Mouse (Mus musculus): ENCODE measurements at regions not wholly inside any gene's neighbourhood (a gene's known extent, or its start where the extent isn't known, plus 50 kb on each side); places are given as distances from the start of the nearest gene placed in this dataset.

GRCm38 (mm10) chr9:47473776-47474365 is 56.1 kb upstream of the Cadm1 start:
- no peaks in the 10 kb centered on the region for H3K27me3 ChIP-seq (replicated peaks)
- H3K9me3 ChIP-seq (replicated peaks): no peaks in the 10 kb centered on the region
- no peak overlapping the region for H3K4me2 ChIP-seq
- no peaks in the 10 kb centered on the region for H3K36me3 ChIP-seq
- ATAC-seq (ENCODE audit: low FRiP score): no peak
- no peak overlapping the region for H3K4me3 ChIP-seq (replicated peaks)
- no peak overlapping the region for H3K27ac ChIP-seq (replicated peaks)
- H3K9ac ChIP-seq (replicated peaks): no peak overlapping the region
- H3K4me1 ChIP-seq: no peaks in the 10 kb centered on the region
- 92% methylated on average over 5 of the region's 5 CpGs for WGBS

GRCm38 (mm10) chr9:47474776-47475175 is 55.2 kb upstream of the Cadm1 start:
- 32% methylated on average over 5 of the region's 5 CpGs for WGBS
- no peaks in the 10 kb centered on the region for H3K4me1 ChIP-seq
- ATAC-seq (ENCODE audit: low FRiP score): no peak
- no peaks in the 10 kb centered on the region for H3K9me3 ChIP-seq (replicated peaks)
- H3K36me3 ChIP-seq: no peaks in the 10 kb centered on the region
- H3K4me2 ChIP-seq: no peak overlapping the region
- H3K27me3 ChIP-seq (replicated peaks): no peaks in the 10 kb centered on the region
- H3K9ac ChIP-seq (replicated peaks): no peak overlapping the region
- H3K4me3 ChIP-seq (replicated peaks): no peak overlapping the region
- no peak overlapping the region for H3K27ac ChIP-seq (replicated peaks)

GRCm38 (mm10) chr9:47477889-47478288 is 52.1 kb upstream of the Cadm1 start:
- no peak overlapping the region for H3K9ac ChIP-seq (replicated peaks)
- H3K36me3 ChIP-seq: no peaks in the 10 kb centered on the region
- no peak for ATAC-seq (ENCODE audit: low FRiP score)
- no peaks in the 10 kb centered on the region for H3K9me3 ChIP-seq (replicated peaks)
- no peaks in the 10 kb centered on the region for H3K4me1 ChIP-seq
- 95% methylated on average over 2 of the region's 2 CpGs for WGBS
- no peak overlapping the region for H3K4me3 ChIP-seq (replicated peaks)
- H3K27ac ChIP-seq (replicated peaks): no peak overlapping the region
- no peaks in the 10 kb centered on the region for H3K27me3 ChIP-seq (replicated peaks)
- no peak overlapping the region for H3K4me2 ChIP-seq
